Mouse (Mus musculus) right cerebral cortex, postnatal 25 days (tissue): ENCODE data around the gene Tox2.

Experiments used
- DNase-seq: peaks from one replicate; pipeline ENCODE4 v3.0.0; 2022

Tox2 gene

DNA sequence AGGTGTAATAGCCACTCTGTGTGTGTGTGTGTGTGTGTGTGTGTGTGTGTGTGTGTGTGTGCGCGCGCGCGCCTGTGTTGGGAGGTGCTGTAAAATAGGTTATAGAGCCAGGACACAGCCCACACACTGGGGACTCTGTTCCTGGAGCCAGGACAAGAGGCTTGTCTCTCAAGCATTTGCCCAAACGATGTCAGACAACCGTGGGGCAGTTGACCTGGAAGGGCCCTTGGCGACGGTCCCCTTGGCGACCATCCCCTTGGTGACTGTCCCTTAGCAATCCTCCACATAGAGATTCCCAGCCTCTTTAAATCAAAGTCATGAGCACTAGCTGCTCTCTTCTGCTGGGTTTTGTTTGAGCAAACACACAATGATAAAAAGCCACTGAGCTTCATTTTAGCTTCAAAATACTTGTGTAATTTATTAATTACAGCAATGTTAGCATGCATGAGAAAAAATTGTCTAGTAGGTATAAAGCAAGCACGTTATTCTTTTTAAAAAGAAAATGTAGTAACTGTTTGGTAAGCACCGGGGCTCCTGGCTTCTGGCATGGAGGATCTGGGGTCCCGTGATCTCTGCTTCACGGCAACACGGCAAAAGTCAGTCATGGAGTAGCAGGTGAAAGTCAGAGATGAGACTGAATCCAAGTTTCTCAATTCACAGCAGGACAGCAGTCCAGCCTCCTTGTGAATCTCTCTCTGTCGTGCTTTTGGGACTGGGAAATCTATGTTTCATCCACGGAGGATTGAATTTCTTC is 3.0 kb downstream of the Tox2 start:
- peak; percentile 32 for DNase-seq

DNA sequence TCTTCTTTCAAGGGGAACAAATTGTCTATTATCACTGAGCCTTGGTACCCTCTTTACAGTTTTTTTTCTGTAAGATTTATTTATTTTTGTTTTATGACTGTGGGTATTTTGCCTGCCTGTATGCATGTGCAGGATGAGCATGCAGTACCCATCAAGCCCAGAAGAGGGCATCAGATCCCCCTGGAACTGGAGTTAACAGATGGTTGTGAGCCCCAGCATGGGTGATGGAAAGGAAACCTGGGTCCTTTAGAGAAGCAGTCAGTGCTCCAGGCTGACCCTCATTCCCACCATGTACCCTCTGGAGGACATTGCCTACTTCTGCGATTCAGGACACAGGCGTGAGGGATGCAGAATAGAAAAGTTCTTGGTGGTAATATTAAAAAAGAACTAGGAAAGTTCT is 4.4 kb downstream of the Tox2 start:
- DNase-seq = no peak

DNA sequence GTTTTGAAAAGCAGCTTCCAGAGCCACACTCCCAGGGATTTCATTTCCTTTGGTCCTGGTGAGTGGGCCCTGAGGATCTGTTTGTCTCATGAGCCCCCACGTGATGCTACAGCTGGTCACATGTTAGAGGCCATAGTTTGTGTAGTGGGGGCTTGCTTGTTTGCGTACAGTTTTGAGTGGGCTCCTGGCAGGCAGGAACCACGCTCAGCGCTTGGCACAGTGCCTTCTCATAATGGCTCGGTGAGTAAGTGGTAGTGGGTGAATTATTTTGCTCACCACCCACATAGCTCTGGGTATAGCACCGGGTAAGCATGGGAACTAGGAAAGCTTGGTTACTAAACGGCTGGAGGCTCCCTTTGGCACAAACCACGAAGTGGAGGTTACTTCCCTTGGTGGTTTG is 6.2 kb downstream of the Tox2 start:
- peak; percentile 55 for DNase-seq

DNA sequence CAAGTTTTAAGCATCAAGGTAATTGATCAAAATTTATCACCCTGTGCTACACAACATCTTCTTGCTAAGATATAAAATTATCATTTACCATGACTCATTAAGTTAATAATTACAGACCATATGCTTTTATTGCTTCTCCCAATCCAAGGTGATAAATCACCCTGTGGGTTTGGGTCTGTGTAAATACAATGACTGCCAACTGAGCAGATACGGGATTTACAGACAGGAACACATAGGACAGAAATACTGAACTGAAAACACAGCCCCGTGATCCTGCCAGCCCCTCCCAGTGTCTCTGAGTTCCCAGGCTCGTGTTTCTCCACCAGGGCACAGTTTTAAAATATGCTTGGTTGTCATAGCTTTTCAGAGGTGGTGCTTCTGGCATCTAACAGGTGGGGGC is 10.2 kb downstream of the Tox2 start:
- DNase-seq = no peak

- no peak for DNase-seq
Observed at GRCm38 (mm10) chr2:163218095-163218494, 15.2 kb downstream of the Tox2 start.

DNA sequence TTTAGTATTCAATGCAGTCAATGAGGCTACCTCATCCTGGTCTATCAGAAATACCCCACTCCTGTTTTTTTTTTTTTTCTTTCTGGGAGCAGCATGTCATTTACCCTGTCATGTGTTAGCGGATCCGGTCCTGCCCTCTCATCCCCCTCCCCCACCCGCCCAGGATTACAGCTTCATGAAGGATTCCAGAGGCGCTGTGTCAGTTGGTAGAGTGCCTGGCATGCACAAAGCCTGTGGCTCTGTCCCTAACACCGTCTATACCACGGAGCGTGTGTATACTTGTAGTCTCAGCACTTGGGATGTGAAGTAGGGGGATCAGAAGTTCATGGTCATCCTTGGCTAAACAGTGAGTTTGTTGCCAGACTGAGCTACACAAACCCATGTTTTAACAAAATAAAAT is 15.6 kb downstream of the Tox2 start:
- DNase-seq = no peak

DNA sequence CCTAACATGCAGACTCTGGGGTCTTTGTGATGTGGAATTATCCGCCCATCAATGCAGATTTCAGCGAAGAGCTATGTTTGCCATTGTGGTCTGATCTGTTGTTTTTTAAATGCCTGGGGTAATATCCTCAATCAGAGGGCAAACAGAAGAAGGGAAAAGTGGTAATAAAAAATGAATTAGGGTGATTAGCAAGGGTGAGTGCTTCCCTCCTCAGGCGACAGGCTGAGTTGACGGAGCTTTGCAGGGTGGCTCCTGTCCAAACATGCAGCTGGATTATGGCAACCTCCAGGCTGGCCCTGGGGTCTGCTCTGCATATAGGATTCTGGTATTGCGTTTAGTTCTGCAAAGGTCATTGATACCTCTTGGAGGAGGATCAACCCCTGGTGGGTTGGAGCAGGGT is 16.5 kb downstream of the Tox2 start:
- no peak for DNase-seq

GRCm38 (mm10) chr2:163220706-163221105 is 17.8 kb downstream of the Tox2 start:
- DNase-seq = no peak

DNA sequence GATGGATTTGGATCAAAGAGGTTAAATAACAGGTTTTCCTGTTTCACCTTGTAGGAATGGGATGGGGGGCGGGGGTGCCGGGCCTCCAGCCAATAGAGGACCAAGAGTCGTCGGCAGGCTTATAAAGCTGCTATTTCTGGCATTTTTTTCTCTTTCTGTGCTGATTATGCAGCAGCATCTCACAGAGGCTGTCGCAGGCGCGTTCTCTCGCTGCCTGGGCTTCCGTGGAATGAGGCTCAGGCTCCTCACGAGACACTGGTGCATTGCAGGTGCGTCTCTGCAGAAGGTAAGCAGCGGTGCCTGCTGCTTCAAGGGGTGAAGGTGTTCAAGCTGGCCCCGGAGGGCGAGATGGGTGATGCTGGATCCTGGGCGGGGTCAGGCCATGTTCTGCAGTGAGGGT is 22.4 kb downstream of the Tox2 start:
- DNase-seq = no peak

GRCm38 (mm10) chr2:163229050-163229449 is 26.1 kb downstream of the Tox2 start:
- no peak for DNase-seq

GRCm38 (mm10) chr2:163231781-163232534 is 29.0 kb downstream of the Tox2 start:
- DNase-seq = no peak

GRCm38 (mm10) chr2:163233666-163234065 is 30.7 kb downstream of the Tox2 start:
- no peak for DNase-seq

- no peak for DNase-seq
Observed at GRCm38 (mm10) chr2:163236057-163236456, 33.1 kb downstream of the Tox2 start.

DNA sequence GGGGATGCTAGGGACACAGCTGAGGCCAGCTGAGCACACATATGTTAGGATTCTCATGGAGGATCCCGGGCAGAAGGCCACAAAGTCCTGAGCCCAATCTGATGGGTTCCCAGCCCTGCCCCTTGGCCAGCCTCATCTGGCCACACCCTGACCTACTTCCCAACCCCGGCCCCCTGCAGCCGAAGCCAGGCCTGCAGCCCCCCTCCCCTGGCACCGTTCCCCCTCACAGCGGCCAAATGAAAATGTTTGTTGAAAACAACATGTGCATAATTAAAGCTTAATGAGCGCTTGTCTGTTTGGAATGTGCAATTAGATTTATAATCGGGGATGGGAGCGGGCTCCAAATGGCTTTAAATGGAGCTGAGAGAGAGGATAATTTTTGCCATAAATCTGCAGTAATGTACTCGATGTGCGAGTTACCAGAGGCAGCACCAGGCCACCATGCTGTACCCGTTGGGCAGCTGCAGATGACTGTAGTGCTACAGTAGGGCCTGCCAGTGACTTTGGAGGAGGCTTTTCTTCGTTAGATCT is 35.1 kb downstream of the Tox2 start:
- no peak for DNase-seq

DNA sequence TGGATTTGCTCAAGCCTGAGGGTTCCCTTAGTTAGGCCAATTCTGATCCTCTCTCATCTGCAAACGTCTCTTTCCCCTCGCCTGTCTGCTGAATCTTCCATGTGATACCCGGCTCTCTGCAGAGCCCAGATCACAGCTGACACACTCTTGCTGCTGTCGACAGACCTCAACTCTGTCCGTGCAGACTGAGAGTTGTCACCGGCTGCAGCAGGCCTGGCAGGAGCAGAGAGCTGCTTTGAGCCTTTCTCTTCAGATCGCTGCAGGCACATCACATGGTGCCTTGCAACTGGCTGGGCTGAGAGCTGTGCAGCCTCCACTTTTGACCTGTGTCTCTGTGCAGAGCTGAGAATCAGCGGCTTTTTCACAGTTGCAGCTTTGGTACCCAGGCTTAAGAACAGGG is 37.0 kb downstream of the Tox2 start:
- DNase-seq = no peak

GRCm38 (mm10) chr2:163241867-163242266 is 38.9 kb downstream of the Tox2 start:
- DNase-seq = no peak

DNA sequence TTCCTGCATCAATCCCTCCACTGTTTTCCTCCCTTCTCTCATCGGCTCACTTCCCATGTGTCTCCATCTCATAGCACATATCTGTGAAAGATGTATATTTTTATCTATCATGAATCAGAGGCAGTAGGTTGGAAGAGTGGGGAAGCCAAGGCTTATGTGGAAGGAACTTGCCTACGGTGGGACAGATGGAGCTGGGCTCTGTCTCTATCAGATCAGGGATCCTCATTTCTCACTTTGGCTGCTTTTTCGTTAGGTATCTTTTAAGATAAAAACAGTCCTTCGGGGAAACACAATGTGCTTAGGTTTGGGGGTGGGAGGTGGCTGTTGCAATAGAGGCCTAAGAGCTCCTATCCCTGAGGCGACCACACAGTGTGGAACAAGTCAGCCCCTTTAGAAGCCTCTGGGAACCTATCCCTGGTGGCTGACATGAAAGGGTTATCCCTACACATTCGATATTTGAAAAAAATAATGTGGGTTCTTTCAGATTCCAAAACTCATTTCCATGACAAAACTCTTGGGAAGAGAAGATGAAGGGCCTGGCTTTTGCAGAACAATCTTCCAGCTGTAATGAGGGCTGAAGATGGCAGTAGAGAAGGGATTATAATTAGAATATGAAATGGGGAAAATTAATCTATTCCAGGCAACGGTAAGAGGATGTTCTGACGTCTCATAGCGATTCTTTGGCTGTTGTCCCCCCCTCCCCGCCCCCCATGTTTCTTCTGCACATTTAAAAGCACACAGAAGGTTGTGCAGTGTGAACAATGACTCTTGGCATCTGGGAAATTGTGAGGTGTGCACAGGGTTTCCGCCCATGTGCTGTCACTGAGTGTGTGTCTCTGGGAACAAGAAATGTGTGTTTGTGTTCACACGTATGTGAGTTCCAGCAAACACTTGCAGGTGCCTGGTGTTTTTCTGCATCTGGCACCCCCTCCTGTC is 41.3 kb downstream of the Tox2 start:
- peak; percentile 38 for DNase-seq

DNA sequence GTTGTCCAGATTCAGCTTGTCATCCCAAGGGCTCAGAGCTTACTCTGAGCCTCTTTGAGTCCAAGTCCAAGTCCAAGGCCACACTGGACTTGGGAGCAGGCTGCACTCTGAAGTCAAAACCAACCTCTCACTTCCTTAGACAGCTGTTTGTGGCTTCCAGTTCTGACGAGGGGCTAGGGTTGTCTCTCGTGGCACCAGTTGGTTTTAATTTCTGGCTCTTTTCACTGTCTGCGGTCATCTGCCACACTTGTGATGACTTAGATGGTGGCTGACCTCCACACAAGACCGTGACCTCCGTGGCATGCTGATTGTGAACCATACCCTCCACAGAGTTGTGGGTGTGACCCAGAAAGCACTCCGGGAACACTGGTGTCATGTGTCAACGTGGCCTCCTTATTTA is 46.0 kb downstream of the Tox2 start:
- no peak for DNase-seq

DNA sequence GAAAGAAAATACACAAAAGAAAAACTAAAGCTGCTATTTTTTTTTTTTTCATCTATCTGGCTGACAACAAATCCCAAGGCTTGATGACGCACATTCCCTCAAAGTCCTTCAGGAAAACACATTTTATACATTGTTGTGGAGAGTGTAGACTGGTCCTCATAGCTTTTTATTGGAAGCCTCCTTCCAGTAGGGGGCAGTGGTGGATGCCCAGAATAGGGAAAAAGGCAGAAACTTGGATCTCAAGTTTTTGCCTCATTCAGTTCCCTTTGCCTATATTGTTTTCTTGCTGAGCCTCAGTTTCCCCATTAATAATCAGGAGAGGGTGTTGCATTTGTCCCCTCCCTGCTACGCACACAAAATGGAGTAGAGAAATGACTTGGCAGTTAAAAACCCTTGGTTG is 49.7 kb downstream of the Tox2 start:
- no peak for DNase-seq

- no peak for DNase-seq
Observed at GRCm38 (mm10) chr2:163253248-163254099, 50.5 kb downstream of the Tox2 start.

GRCm38 (mm10) chr2:163254228-163254627 is 51.3 kb downstream of the Tox2 start:
- no peak for DNase-seq

GRCm38 (mm10) chr2:163256765-163257164 is 53.8 kb downstream of the Tox2 start:
- DNase-seq = no peak
